Mouse (Mus musculus) embryonic fibroblast, embryonic 13.5 days (primary cell): ENCODE measurements around the gene Bach2.

Experiments used
- CTCF ChIP-seq: IDR thresholded peaks from 2 replicates; pipeline ENCODE4 v1.5.1; 2011; ENCODE audit warnings: mild to moderate bottlenecking, control low read depth, low read length, moderate library complexity, borderline replicate concordance; ENCODE audit not compliant: insufficient read depth
- POLR2A ChIP-seq: IDR thresholded peaks from 2 replicates; pipeline ENCODE4 v1.6.1; 2011; ENCODE audit warnings: low read depth, mild to moderate bottlenecking, control low read depth, low read length, moderate library complexity

DNA sequence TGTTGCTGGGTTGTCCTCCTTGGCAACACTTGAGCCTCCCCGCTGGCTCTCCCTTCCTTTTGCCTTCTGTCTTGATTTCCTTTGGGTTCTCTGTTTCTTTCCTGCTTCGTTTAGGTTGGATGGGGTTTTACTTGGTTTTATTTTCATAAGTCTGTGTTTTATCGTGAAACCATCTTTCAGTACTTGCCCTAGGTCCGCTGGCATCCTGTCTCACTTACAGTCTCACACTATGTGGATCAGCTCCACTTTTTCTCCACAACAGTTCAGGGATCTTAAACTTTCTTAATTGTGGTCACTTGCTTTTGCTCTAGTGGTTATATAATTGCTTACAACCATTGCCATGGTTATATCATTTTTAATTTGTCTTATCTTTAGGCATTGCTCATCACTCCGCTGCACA is 109.1 kb downstream of the Bach2 start:
- TF ChIP-seq POLR2A, result no peak
- TF ChIP-seq CTCF, result no peak
